Mouse (Mus musculus) hindbrain, embryonic 14.5 days (tissue): ENCODE results near the gene Accs. TPM values are rescaled to one million over a fixed set of nuclear protein-coding genes. Genes with fewer than 3 reads are reported as not detected.

Source experiments
- ATAC-seq: fragments of 200-750 bp; cut with Nextera tagmentation; 2 replicates; pipeline ENCODE4 v1.8.0; 2017; ENCODE audit warnings: moderate number of reproducible peaks, mild to moderate bottlenecking, moderate TSS enrichment, moderate library complexity; ENCODE audit not compliant: low FRiP score
- DNase-seq: peaks from one replicate; pipeline ENCODE4 v3.0.0-alpha.2; 2015; ENCODE audit warnings: low spot score
- H3K27ac ChIP-seq: fragments of 300-500 bp; sonication (generic); 2 replicates; pipeline ENCODE4 v1.5.1; 2014; ENCODE audit warnings: mild to moderate bottlenecking, moderate library complexity
- H3K27me3 ChIP-seq: fragments of 300-500 bp; sonication (generic); 2 replicates; pipeline ENCODE4 v1.6.1; 2014; ENCODE audit warnings: mild to moderate bottlenecking, low read length, mixed read lengths; ENCODE audit not compliant: control insufficient read depth, insufficient read depth
- H3K36me3 ChIP-seq: fragments of 300-500 bp; sonication (generic); replicated peaks from 2 replicates; pipeline ENCODE4 v1.6.1; 2014; ENCODE audit not compliant: control insufficient read depth, insufficient read depth
- H3K4me1 ChIP-seq: fragments of 300-500 bp; sonication (generic); replicated peaks from 2 replicates; pipeline ENCODE4 v1.6.1; 2014; ENCODE audit warnings: antibody characterized with exemption, low read length, mixed read lengths; ENCODE audit not compliant: control insufficient read depth, insufficient read depth
- H3K4me2 ChIP-seq: fragments of 300-500 bp; sonication (generic); replicated peaks from 2 replicates; pipeline ENCODE4 v1.6.1; 2014; ENCODE audit warnings: mild to moderate bottlenecking, moderate library complexity
- H3K4me3 ChIP-seq: fragments of 300-500 bp; sonication (generic); replicated peaks from 2 replicates; pipeline ENCODE4 v1.5.1; 2014; ENCODE audit warnings: mild to moderate bottlenecking, low read length
- H3K9ac ChIP-seq: fragments of 300-500 bp; sonication (generic); 2 replicates; pipeline ENCODE4 v1.6.1; 2014
- H3K9me3 ChIP-seq: fragments of 300-500 bp; sonication (generic); 2 replicates; pipeline ENCODE4 v1.6.1; 2016; ENCODE audit warnings: low read length; ENCODE audit not compliant: control insufficient read depth
- WGBS: fragments of 180-500 bp; shearing (Covaris S2); extraction: QIAGEN DNeasy Blood & Tissue Kit; methylation state at CpG from one replicate; pipeline ENCODE4 v1.1.7; 2014; 5-methylcytosine and 5-hydroxymethylcytosine counted together
- polyA plus RNA-seq: library from polyadenylated mRNA; unstranded; fragments of >200 nt; fragmentation: Nextera tagmentation; extraction: Ambion mirVana; gene quantifications from 2 replicates; pipeline ENCODE4 v1.2.1, GENCODE M21; 2014

Gene Accs
- polyA plus RNA-seq, 1 experiment from 2014 or later = 6.7 TPM

GRCm38 (mm10) chr2:93836232-93836785, 13.4 kb downstream of the Accs start:
- H3K4me2 ChIP-seq = no peak overlapping the region
- no peak overlapping the region for H3K27ac ChIP-seq
- peaks cover 34% of the 10 kb centered on the region for H3K36me3 ChIP-seq
- H3K9ac ChIP-seq = no peak overlapping the region
- 72% methylated on average over 13 of the region's 13 CpGs for WGBS
- ATAC-seq (no peak), DNase-seq (no peak)
- H3K9me3 ChIP-seq = no peaks in the 10 kb centered on the region
- no peaks in the 10 kb centered on the region for H3K27me3 ChIP-seq
- no peak overlapping the region for H3K4me3 ChIP-seq
- no peaks in the 10 kb centered on the region for H3K4me1 ChIP-seq

DNA sequence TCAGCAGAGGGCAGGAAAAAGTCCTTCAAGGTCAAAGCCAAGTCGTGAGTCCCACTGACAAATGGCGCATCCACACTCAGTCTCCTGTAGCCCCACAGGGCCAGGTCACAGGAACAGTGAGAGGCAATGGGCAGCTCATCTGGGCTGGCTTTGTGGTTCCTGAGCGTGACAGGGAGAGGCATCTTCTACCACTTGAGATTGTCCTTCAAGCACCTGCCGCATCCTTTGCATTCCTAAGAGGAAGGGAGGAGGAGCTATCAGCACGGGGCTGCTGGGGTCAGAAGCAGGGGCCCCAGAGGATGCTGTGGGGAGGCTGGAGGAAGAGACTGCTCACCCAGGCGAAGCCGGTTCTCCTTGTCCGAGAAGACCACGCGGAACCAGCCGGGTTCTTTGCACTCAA, 14.1 kb downstream of the Accs start:
- H3K36me3 ChIP-seq = peaks cover 27% of the 10 kb centered on the region
- ATAC-seq (no peak), DNase-seq (no peak)
- WGBS = 83% methylated on average over 11 of the region's 11 CpGs
- no peaks in the 10 kb centered on the region for H3K9me3 ChIP-seq
- H3K4me2 ChIP-seq = no peak overlapping the region
- H3K4me3 ChIP-seq = no peak overlapping the region
- no peaks in the 10 kb centered on the region for H3K27me3 ChIP-seq
- no peak overlapping the region for H3K9ac ChIP-seq
- H3K4me1 ChIP-seq = no peaks in the 10 kb centered on the region
- no peak overlapping the region for H3K27ac ChIP-seq

DNA sequence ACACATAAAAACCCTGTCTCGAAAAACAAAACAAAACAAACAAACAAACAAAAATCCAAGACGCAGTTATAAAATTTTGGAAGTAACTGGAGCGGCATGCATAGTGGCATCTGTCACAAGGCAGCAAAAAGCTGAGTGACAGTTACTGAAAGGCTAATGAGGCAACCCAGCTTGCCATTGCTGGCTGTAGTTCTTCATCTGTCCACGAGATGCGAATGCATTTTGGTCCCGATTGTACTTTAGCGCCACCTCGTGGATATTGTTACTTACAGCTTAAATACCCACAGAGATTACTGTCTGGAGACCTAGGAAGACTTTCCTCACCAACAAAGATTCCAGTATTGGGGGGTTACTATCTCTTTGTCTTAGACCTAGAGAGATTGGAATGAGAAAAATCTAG, 26.2 kb downstream of the Accs start:
- Histone ChIP-seq H3K27me3 (no peaks in the 10 kb centered on the region), H3K9ac (no peak overlapping the region), H3K4me3 (no peak overlapping the region), H3K4me1 (peaks cover 11% of the 10 kb centered on the region), H3K36me3 (peaks cover 11% of the 10 kb centered on the region; the same call in 1 of the 2 replicates), H3K9me3 (no peaks in the 10 kb centered on the region), H3K4me2 (no peak overlapping the region), H3K27ac (no peak overlapping the region)
- peak; percentile 95 for DNase-seq
- ATAC-seq = 0 out of 2 replicates have a peak, but pooled peaks have one; percentile 4
- 18% methylated on average over 8 of the region's 8 CpGs for WGBS

DNA sequence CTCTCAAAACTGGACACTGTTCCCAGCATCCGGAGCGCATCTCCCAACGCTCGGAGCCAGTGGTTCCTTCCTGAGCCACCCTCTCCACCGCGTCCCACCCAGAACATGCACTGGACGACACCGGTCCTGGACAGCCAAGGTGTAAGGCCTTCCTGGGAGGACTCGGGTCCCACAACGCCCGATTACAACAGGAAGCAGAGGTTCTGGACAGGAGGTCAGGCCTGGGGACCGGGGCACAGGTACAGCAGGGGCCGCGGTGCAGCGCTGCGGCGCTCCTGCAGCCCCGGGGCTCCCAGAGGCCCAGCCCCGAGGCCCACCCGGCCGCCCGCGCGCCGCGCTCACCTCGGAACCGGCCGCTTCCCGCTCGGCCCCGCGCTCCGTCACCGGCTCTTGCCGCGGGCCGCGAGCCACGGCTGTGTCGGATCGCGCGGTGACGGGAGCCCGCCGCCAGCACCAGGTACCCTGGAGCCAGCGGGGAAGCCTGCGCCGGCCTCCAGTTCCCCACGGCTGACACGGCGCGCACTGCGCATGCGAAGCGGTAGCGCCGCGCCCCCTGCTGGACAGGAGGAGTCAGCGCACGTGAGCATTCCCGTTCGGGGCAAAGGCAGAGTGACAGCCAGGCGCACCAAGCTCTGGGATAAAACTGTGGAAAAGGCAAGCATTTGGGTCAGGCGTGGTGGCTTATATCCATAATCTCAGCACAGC, 27.5 kb downstream of the Accs start, which contains the start of gene Ext2:
Gene Ext2 (minus strand): TSS at position 524 of the 705 bp plus-strand sequence.
- H3K4me2 ChIP-seq = peak within 1 kb of the TSS; percentile 72
- H3K9me3 ChIP-seq = no peaks in the 10 kb centered on the region
- H3K4me3 ChIP-seq = peak within 1 kb of the TSS; percentile 76
- DNase-seq (peak; percentile 94), ATAC-seq (peak; percentile 91)
- no peaks in the 10 kb centered on the region for H3K27me3 ChIP-seq
- H3K36me3 ChIP-seq = peaks cover 13% of the 10 kb centered on the region; the same call in 1 of the 2 replicates
- peak within 1 kb of the TSS; percentile 92 for H3K9ac ChIP-seq
- peaks cover 11% of the 10 kb centered on the region for H3K4me1 ChIP-seq
- 0 out of 2 replicates have a peak within 1 kb of the TSS, but pooled peaks have one; percentile 28 for H3K27ac ChIP-seq
- WGBS = under 1% methylated on average over 49 of the region's 66 CpGs

- Histone ChIP-seq H3K36me3 (peaks cover 22% of the 10 kb centered on the region), H3K9ac (no peak overlapping the region), H3K4me1 (peaks cover 11% of the 10 kb centered on the region), H3K9me3 (no peaks in the 10 kb centered on the region), H3K4me3 (no peak overlapping the region), H3K27ac (no peak overlapping the region), H3K4me2 (no peak overlapping the region), H3K27me3 (no peaks in the 10 kb centered on the region)
- WGBS = 94% methylated on average over 5 of the region's 5 CpGs
- DNase-seq (no peak), ATAC-seq (no peak)
Measured at GRCm38 (mm10) chr2:93817791-93818190, 32.0 kb downstream of the Accs start.

- H3K4me2 ChIP-seq = no peak overlapping the region
- H3K27me3 ChIP-seq = no peaks in the 10 kb centered on the region
- DNase-seq = no peak
- 94% methylated on average over 22 of the region's 22 CpGs for WGBS
- H3K9ac ChIP-seq = no peak overlapping the region
- H3K4me3 ChIP-seq = no peak overlapping the region
- no peak overlapping the region for H3K27ac ChIP-seq
- peaks cover 51% of the 10 kb centered on the region for H3K36me3 ChIP-seq
- no peak for ATAC-seq
- H3K9me3 ChIP-seq = no peaks in the 10 kb centered on the region
- no peaks in the 10 kb centered on the region for H3K4me1 ChIP-seq
Measured at GRCm38 (mm10) chr2:93813343-93813742, 36.4 kb downstream of the Accs start.

GRCm38 (mm10) chr2:93811812-93812211, 37.9 kb downstream of the Accs start:
- H3K4me3 ChIP-seq = no peak overlapping the region
- H3K4me2 ChIP-seq = no peak overlapping the region
- ATAC-seq = no peak
- peak; percentile 67 for DNase-seq
- H3K27me3 ChIP-seq = no peaks in the 10 kb centered on the region
- H3K9ac ChIP-seq = no peak overlapping the region
- WGBS = 29% methylated on average over 4 of the region's 4 CpGs
- no peaks in the 10 kb centered on the region for H3K9me3 ChIP-seq
- H3K4me1 ChIP-seq = no peaks in the 10 kb centered on the region
- peaks cover 65% of the 10 kb centered on the region for H3K36me3 ChIP-seq
- no peak overlapping the region for H3K27ac ChIP-seq

DNA sequence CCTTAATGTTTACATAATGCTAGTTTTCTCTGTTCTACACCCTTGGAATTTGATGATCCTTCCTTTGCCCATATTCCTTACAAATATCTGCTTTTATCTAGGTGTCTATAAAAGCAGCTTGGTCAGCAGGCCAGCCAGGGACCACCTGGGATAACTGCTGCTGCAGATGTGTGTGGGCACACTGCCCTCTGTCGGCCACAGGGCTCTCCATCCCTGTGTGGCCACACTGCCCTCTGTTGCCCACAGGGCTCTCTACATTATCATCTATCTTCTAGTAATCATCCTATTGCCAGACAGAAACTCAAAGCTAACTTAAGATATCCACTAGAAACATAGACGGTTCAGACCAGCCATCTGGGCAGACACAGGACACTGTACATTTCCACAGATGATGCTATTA, 39.8 kb downstream of the Accs start:
- H3K4me1 ChIP-seq = no peaks in the 10 kb centered on the region
- H3K27me3 ChIP-seq = no peaks in the 10 kb centered on the region
- H3K27ac ChIP-seq = no peak overlapping the region
- no peak overlapping the region for H3K4me2 ChIP-seq
- DNase-seq = peak; percentile 30
- H3K36me3 ChIP-seq = peaks cover 84% of the 10 kb centered on the region
- ATAC-seq = peak; percentile 46; the same call in 1 of the 2 replicates
- no peaks in the 10 kb centered on the region for H3K9me3 ChIP-seq
- no peak overlapping the region for H3K9ac ChIP-seq
- no peak overlapping the region for H3K4me3 ChIP-seq
- WGBS = 12% methylated on average over 2 of the region's 2 CpGs

DNA sequence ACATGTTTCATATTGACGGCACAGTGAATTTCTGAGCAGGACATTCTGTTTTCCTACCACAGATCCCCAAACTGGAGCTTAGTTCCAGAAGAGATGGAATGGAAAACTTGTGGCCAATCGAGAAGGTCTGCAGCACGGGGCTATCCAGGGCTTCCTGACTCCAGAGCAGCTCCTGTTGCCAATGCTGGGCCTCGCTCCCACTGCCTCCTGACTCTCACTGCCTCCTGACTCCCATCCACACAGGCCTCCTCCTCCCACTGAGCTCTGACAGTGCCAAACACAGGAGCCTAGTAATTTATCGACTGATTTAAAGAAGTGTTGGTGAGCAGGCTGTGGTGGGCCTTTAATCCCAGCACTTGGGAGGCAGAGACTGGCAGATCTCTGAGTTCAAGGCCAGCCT, 41.7 kb downstream of the Accs start:
- no peak overlapping the region for H3K9ac ChIP-seq
- peaks cover 89% of the 10 kb centered on the region for H3K36me3 ChIP-seq
- no peaks in the 10 kb centered on the region for H3K4me1 ChIP-seq
- DNase-seq (no peak), ATAC-seq (no peak)
- WGBS = 88% methylated on average over 5 of the region's 5 CpGs
- H3K27me3 ChIP-seq = no peaks in the 10 kb centered on the region
- H3K4me3 ChIP-seq = no peak overlapping the region
- no peak overlapping the region for H3K4me2 ChIP-seq
- H3K27ac ChIP-seq = no peak overlapping the region
- H3K9me3 ChIP-seq = no peaks in the 10 kb centered on the region
